Mouse (Mus musculus): Measurements from ENCODE around the gene Oaz1. TPM values are rescaled to one million over a fixed set of nuclear protein-coding genes. Genes with fewer than 3 reads are reported as not detected.
"Not testable (repeated sequence)": the region's sequence is repeated elsewhere in the genome, so short reads cannot be mapped to it uniquely, and the experiment has no call there.

The Oaz1 gene
- polyA plus RNA-seq, 1 experiment from 2014 or later = 2,053 TPM

- no peaks in the 10 kb centered on the region for H3K9me3 ChIP-seq
- H3K4me3 ChIP-seq = no peak overlapping the region
- no peak overlapping the region for H3K9ac ChIP-seq
- peaks cover 19% of the 10 kb centered on the region for H3K27me3 ChIP-seq (replicated peaks)
- peaks cover 20% of the 10 kb centered on the region for H3K4me1 ChIP-seq
- ATAC-seq (ENCODE audit: extremely low read depth, insufficient number of reproducible peaks, low FRiP score, low TSS enrichment) = no peak
- WGBS = 59% methylated on average over 7 of the region's 7 CpGs
- no peak overlapping the region for H3K4me2 ChIP-seq
- no peaks in the 10 kb centered on the region for H3K36me3 ChIP-seq
- no peak overlapping the region for H3K27ac ChIP-seq (replicated peaks)
Observed at GRCm38 (mm10) chr10:80814800-80815199, 11.7 kb upstream of the Oaz1 start.

- Histone ChIP-seq H3K4me1 (peaks cover 12% of the 10 kb centered on the region; the same call in 1 of the 2 replicates), H3K27me3 (replicated peaks) (peaks cover 11% of the 10 kb centered on the region; the same call in 1 of the 2 replicates)
- H3K9me3 ChIP-seq; H3K36me3 ChIP-seq; H3K27ac ChIP-seq (replicated peaks); H3K9ac ChIP-seq; H3K4me2 ChIP-seq; H3K4me3 ChIP-seq; ATAC-seq (ENCODE audit: extremely low read depth, insufficient number of reproducible peaks, low FRiP score, low TSS enrichment): not testable (repeated sequence)
- 79% methylated on average over 3 of the region's 3 CpGs for WGBS
Observed at GRCm38 (mm10) chr10:80816303-80816702, 10.2 kb upstream of the Oaz1 start.

GRCm38 (mm10) chr10:80817164-80817563 is 9.3 kb upstream of the Oaz1 start:
- Histone ChIP-seq H3K4me2 (no peak overlapping the region), H3K4me1 (peaks cover 10% of the 10 kb centered on the region; the same call in 1 of the 2 replicates), H3K9ac (no peak overlapping the region), H3K4me3 (no peak overlapping the region), H3K36me3 (no peaks in the 10 kb centered on the region), H3K9me3 (no peaks in the 10 kb centered on the region), H3K27me3 (replicated peaks) (peaks cover 11% of the 10 kb centered on the region; the same call in 1 of the 2 replicates), H3K27ac (replicated peaks) (no peak overlapping the region)
- WGBS = 49% methylated on average over 2 of the region's 2 CpGs
- no peak for ATAC-seq (ENCODE audit: extremely low read depth, insufficient number of reproducible peaks, low FRiP score, low TSS enrichment)

- not testable (repeated sequence) for H3K4me3 ChIP-seq; H3K9me3 ChIP-seq; ATAC-seq (ENCODE audit: extremely low read depth, insufficient number of reproducible peaks, low FRiP score, low TSS enrichment); H3K27me3 ChIP-seq (replicated peaks); H3K9ac ChIP-seq; H3K27ac ChIP-seq (replicated peaks); H3K4me2 ChIP-seq; H3K4me1 ChIP-seq; H3K36me3 ChIP-seq
- WGBS = 81% methylated on average over 7 of the region's 7 CpGs
Observed at GRCm38 (mm10) chr10:80817955-80818354, 8.5 kb upstream of the Oaz1 start.

GRCm38 (mm10) chr10:80818599-80819281 is 7.7 kb upstream of the Oaz1 start:
- Histone ChIP-seq H3K9ac (0 out of 2 replicates have a peak overlapping the region, but pooled peaks have one; percentile 47), H3K4me2 (no peak overlapping the region), H3K4me3 (no peak overlapping the region), H3K9me3 (no peaks in the 10 kb centered on the region), H3K27ac (replicated peaks) (no peak overlapping the region), H3K36me3 (no peaks in the 10 kb centered on the region), H3K27me3 (replicated peaks) (no peaks in the 10 kb centered on the region), H3K4me1 (0 out of 2 replicates have a peak, but pooled peaks cover 4% of the 10 kb centered on the region)
- WGBS = 52% methylated on average over 6 of the region's 6 CpGs
- no peak for ATAC-seq (ENCODE audit: extremely low read depth, insufficient number of reproducible peaks, low FRiP score, low TSS enrichment)

GRCm38 (mm10) chr10:80819406-80819805 is 7.0 kb upstream of the Oaz1 start:
- 0 out of 2 replicates have a peak, but pooled peaks cover 7% of the 10 kb centered on the region for H3K4me1 ChIP-seq
- no peak overlapping the region for H3K27ac ChIP-seq (replicated peaks)
- WGBS = 52% methylated on average over 3 of the region's 3 CpGs
- H3K36me3 ChIP-seq = no peaks in the 10 kb centered on the region
- no peaks in the 10 kb centered on the region for H3K9me3 ChIP-seq
- ATAC-seq (ENCODE audit: extremely low read depth, insufficient number of reproducible peaks, low FRiP score, low TSS enrichment) = no peak
- H3K4me2 ChIP-seq = no peak overlapping the region
- H3K27me3 ChIP-seq (replicated peaks) = no peaks in the 10 kb centered on the region
- no peak overlapping the region; the same call in 1 of the 2 replicates for H3K9ac ChIP-seq
- H3K4me3 ChIP-seq = no peak overlapping the region

- Histone ChIP-seq H3K9me3 (no peaks in the 10 kb centered on the region), H3K4me1 (0 out of 2 replicates have a peak, but pooled peaks cover 7% of the 10 kb centered on the region), H3K4me2 (no peak overlapping the region), H3K36me3 (no peaks in the 10 kb centered on the region), H3K9ac (no peak overlapping the region), H3K27ac (replicated peaks) (no peak overlapping the region), H3K4me3 (no peak overlapping the region), H3K27me3 (replicated peaks) (no peaks in the 10 kb centered on the region)
- WGBS = 46% methylated on average over 2 of the region's 2 CpGs
- ATAC-seq (ENCODE audit: extremely low read depth, insufficient number of reproducible peaks, low FRiP score, low TSS enrichment) = no peak
Observed at GRCm38 (mm10) chr10:80821991-80822390, 4.5 kb upstream of the Oaz1 start.

- Histone ChIP-seq H3K27ac (replicated peaks) (no peak overlapping the region), H3K4me3 (no peak overlapping the region), H3K27me3 (replicated peaks) (no peaks in the 10 kb centered on the region), H3K4me1 (peaks cover 8% of the 10 kb centered on the region), H3K9ac (no peak overlapping the region), H3K36me3 (no peaks in the 10 kb centered on the region), H3K9me3 (no peaks in the 10 kb centered on the region), H3K4me2 (no peak overlapping the region)
- 77% methylated on average over 5 of the region's 5 CpGs for WGBS
- no peak for ATAC-seq (ENCODE audit: extremely low read depth, insufficient number of reproducible peaks, low FRiP score, low TSS enrichment)
Observed at GRCm38 (mm10) chr10:80822528-80822927, 3.9 kb upstream of the Oaz1 start.

GRCm38 (mm10) chr10:80823316-80823715 is 3.1 kb upstream of the Oaz1 start:
- Histone ChIP-seq H3K36me3 (peaks cover 6% of the 10 kb centered on the region), H3K27me3 (replicated peaks) (no peaks in the 10 kb centered on the region), H3K4me3 (no peak overlapping the region), H3K9me3 (no peaks in the 10 kb centered on the region), H3K27ac (replicated peaks) (no peak overlapping the region), H3K9ac (no peak overlapping the region), H3K4me1 (peaks cover 16% of the 10 kb centered on the region), H3K4me2 (no peak overlapping the region)
- WGBS = 87% methylated on average over 1 of the region's 1 CpGs
- ATAC-seq (ENCODE audit: extremely low read depth, insufficient number of reproducible peaks, low FRiP score, low TSS enrichment) = no peak

GRCm38 (mm10) chr10:80823847-80824643 is 2.4 kb upstream of the Oaz1 start:
- Histone ChIP-seq H3K4me2 (0 out of 2 replicates have a peak overlapping the region, but pooled peaks have one; percentile 13), H3K27me3 (replicated peaks) (no peaks in the 10 kb centered on the region), H3K36me3 (peaks cover 11% of the 10 kb centered on the region), H3K9me3 (no peaks in the 10 kb centered on the region), H3K4me1 (peaks cover 17% of the 10 kb centered on the region), H3K4me3 (no peak overlapping the region), H3K27ac (replicated peaks) (peak overlapping the region; percentile 29; the same call in 1 of the 2 replicates), H3K9ac (no peak overlapping the region)
- ATAC-seq (ENCODE audit: extremely low read depth, insufficient number of reproducible peaks, low FRiP score, low TSS enrichment) = no peak
- 54% methylated on average over 8 of the region's 8 CpGs for WGBS

- no peak for ATAC-seq (ENCODE audit: extremely low read depth, insufficient number of reproducible peaks, low FRiP score, low TSS enrichment)
- Histone ChIP-seq H3K4me2 (no peak overlapping the region), H3K9me3 (no peaks in the 10 kb centered on the region), H3K27ac (replicated peaks) (no peak overlapping the region), H3K27me3 (replicated peaks) (no peaks in the 10 kb centered on the region), H3K9ac (no peak overlapping the region), H3K36me3 (peaks cover 19% of the 10 kb centered on the region), H3K4me1 (peaks cover 24% of the 10 kb centered on the region), H3K4me3 (no peak overlapping the region)
- WGBS = 72% methylated on average over 2 of the region's 2 CpGs
Observed at GRCm38 (mm10) chr10:80824827-80825226, 1.6 kb upstream of the Oaz1 start.

Measured in heart, embryonic 13.5 days (tissue).